Mouse (Mus musculus) limb, embryonic 10.5 days (tissue): ENCODE data around the gene Trcg1. TPM values are rescaled to one million over a fixed set of nuclear protein-coding genes. Genes with fewer than 3 reads are reported as not detected.

Experiments
- DNase-seq: peaks from one replicate; pipeline ENCODE4 v3.0.0-alpha.2; 2017; ENCODE audit warnings: low spot score
- H3K27ac ChIP-seq: fragments of 300-500 bp; sonication (generic); 2 replicates; pipeline ENCODE4 v1.5.1; 2016; ENCODE audit warnings: mild to moderate bottlenecking
- H3K27me3 ChIP-seq: fragments of 300-500 bp; sonication (generic); 2 replicates; pipeline ENCODE4 v1.6.1; 2016; ENCODE audit warnings: low read depth, mild to moderate bottlenecking; ENCODE audit not compliant: poor library complexity, severe bottlenecking
- H3K36me3 ChIP-seq: fragments of 300-500 bp; sonication (generic); 2 replicates; pipeline ENCODE4 v1.6.1; 2016; ENCODE audit warnings: mild to moderate bottlenecking, moderate library complexity
- H3K4me1 ChIP-seq: fragments of 300-500 bp; sonication (generic); 2 replicates; pipeline ENCODE4 v1.6.1; 2016
- H3K4me3 ChIP-seq: fragments of 300-500 bp; sonication (generic); 2 replicates; pipeline ENCODE4 v1.5.1; 2016; ENCODE audit warnings: mild to moderate bottlenecking, moderate library complexity
- H3K9me3 ChIP-seq: fragments of 300-500 bp; sonication (generic); replicated peaks from 2 replicates; pipeline ENCODE4 v1.6.1; 2016; ENCODE audit warnings: mild to moderate bottlenecking
- WGBS: fragments of 180-500 bp; shearing (Covaris S2); methylation state at CpG from one replicate; pipeline ENCODE4 v1.1.7; 2016; 5-methylcytosine and 5-hydroxymethylcytosine counted together
- polyA plus RNA-seq: library from polyadenylated mRNA; unstranded; fragments of >200 nt; fragmentation: Nextera tagmentation; extraction: Ambion mirVana; gene quantifications from 2 replicates; pipeline ENCODE4 v1.2.1, GENCODE M21; 2016

Trcg1 gene
- polyA plus RNA-seq, 1 experiment from 2014 or later = not detected

- 76% methylated on average over 8 of the region's 8 CpGs for WGBS
- no peaks in the 10 kb centered on the region for H3K9me3 ChIP-seq
- no peak for DNase-seq
- no peaks in the 10 kb centered on the region for H3K27me3 ChIP-seq
- H3K4me1 ChIP-seq = peaks cover 4% of the 10 kb centered on the region; the same call in 1 of the 2 replicates
- H3K27ac ChIP-seq = no peak overlapping the region
- no peak overlapping the region for H3K4me3 ChIP-seq
- H3K36me3 ChIP-seq = no peaks in the 10 kb centered on the region
These were observed 59.9 kb downstream of the Trcg1 start for GRCm38 (mm10) chr9:57296277-57296676.

- H3K27me3 ChIP-seq = no peaks in the 10 kb centered on the region
- DNase-seq = no peak
- H3K27ac ChIP-seq = no peak overlapping the region
- no peak overlapping the region for H3K4me3 ChIP-seq
- no peaks in the 10 kb centered on the region for H3K36me3 ChIP-seq
- H3K9me3 ChIP-seq = no peaks in the 10 kb centered on the region
- 93% methylated on average over 2 of the region's 2 CpGs for WGBS
- peaks cover 4% of the 10 kb centered on the region; the same call in 1 of the 2 replicates for H3K4me1 ChIP-seq
These were observed 61.6 kb downstream of the Trcg1 start for GRCm38 (mm10) chr9:57297938-57298337.

Other genes with a start within 250 kb of the Trcg1 start
- gene Ptpn9, start 241.6 kb upstream of the Trcg1 start, polyA plus RNA-seq = 24.6 and 27.6 TPM in 2 replicates
- 60.5 and 62.5 TPM in 2 replicates for gene Sin3a, start 164.5 kb upstream of the Trcg1 start, polyA plus RNA-seq
- gene Man2c1, start 105.9 kb upstream of the Trcg1 start, polyA plus RNA-seq = 62.2 and 72.1 TPM in 2 replicates
- 6.1 and 6.9 TPM in 2 replicates for gene Neil1, start 88.3 kb upstream of the Trcg1 start, polyA plus RNA-seq
- gene Commd4, start 78.2 kb upstream of the Trcg1 start, polyA plus RNA-seq = 106 and 107 TPM in 2 replicates
- 17.7 and 19.2 TPM in 2 replicates for gene 1700017B05Rik, start 26.1 kb downstream of the Trcg1 start, polyA plus RNA-seq
- 22.4 and 28.5 TPM in 2 replicates for gene Ppcdc, start 203.6 kb downstream of the Trcg1 start, polyA plus RNA-seq
- 4.3 and 4.5 TPM in 2 replicates for gene Scamp5, start 231.5 kb downstream of the Trcg1 start, polyA plus RNA-seq